Mouse (Mus musculus): ENCODE results near the gene Prr7. TPM values are rescaled to one million over a fixed set of nuclear protein-coding genes. Genes with fewer than 3 reads are reported as not detected.
A peak's percentile ranks its signal among the peaks of the same experiment; 100 is the strongest.

The Prr7 gene
- polyA plus RNA-seq, 1 experiment from 2014 or later, result 6.3 TPM

DNA sequence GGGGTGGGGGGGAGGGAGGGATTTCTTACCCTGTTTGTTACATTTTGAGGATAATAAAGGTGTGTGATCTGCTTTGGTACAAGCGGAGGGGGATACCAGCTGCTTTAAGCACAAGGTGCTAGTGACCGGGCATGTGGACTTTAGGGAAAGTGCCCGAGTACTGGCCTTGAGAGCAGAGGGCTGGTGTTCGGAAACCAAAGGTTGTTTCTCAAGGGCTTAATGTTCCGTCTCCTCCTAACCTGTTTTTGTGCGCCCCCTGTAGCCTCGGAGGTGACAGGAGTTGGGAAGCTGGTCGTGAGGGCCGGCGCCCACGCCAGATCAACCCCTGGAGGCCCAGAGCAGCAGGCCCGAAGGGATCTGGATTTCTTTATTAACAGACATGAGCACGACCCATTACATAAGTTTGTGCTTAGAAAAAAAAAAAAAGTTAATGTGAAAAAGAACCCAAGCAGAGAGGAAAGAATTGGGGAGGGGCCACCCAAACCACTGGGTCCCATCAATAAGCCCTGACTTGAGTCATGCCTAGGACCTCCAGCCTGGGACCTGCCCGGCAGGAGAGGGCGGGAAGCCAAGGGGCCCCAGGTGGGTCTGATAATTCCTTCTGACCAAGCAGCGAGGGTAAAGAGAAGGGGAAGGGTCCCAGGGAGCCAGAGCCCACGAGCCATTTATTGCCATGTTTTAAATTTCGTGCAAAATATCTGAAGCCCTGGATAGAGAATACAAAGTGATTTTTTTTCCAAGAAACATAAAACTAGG is 9.2 kb downstream of the Prr7 start:
- Histone ChIP-seq H3K27ac (peak overlapping the region; percentile 93), H3K9me3 (ENCODE audit: control insufficient read depth, low read length) (no peaks in the 10 kb centered on the region), H3K36me3 (replicated peaks; ENCODE audit: control insufficient read depth, insufficient read depth) (peaks cover 55% of the 10 kb centered on the region), H3K4me2 (replicated peaks) (peak overlapping the region; percentile 98), H3K9ac (peak overlapping the region; percentile 87), H3K4me3 (replicated peaks; ENCODE audit: low read length) (peak overlapping the region; percentile 50), H3K27me3 (ENCODE audit: control insufficient read depth, insufficient read depth, low read length) (no peaks in the 10 kb centered on the region), H3K4me1 (replicated peaks; ENCODE audit: control insufficient read depth, insufficient read depth, low read length) (peaks cover 70% of the 10 kb centered on the region)
- 17% methylated on average over 18 of the region's 18 CpGs for WGBS
- no peak for ATAC-seq (ENCODE audit: low FRiP score)
- DNase-seq (ENCODE audit: low spot score), result no peak

DNA sequence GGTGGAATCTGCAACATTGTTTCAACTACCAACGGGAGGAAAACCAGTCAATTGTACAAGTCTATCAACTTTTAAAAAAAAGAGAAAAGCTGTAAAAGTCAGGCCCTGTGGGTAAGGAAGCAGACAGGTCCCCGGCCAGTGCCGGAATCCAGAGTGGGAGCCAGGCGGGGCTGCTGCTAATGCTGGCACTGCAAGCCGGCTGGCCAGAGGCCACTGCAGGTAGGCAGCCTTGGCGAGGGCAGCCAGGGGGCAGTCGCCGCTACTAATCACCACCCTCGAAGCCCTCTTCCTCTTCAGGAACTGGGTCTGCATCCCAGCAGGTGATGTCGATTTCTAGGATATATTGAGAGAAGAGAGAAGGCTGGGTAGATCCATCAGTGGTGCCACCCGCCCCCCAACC is 9.9 kb downstream of the Prr7 start:
- WGBS, result 44% methylated on average over 11 of the region's 11 CpGs
- Histone ChIP-seq H3K9ac (no peak overlapping the region), H3K27me3 (ENCODE audit: control insufficient read depth, insufficient read depth, low read length) (no peaks in the 10 kb centered on the region), H3K4me3 (replicated peaks; ENCODE audit: low read length) (0 out of 2 replicates have a peak overlapping the region, but pooled peaks have one; percentile 3), H3K4me2 (replicated peaks) (peak overlapping the region; percentile 98; the same call in 1 of the 2 replicates), H3K27ac (peak overlapping the region; percentile 93), H3K4me1 (replicated peaks; ENCODE audit: control insufficient read depth, insufficient read depth, low read length) (peaks cover 63% of the 10 kb centered on the region), H3K9me3 (ENCODE audit: control insufficient read depth, low read length) (no peaks in the 10 kb centered on the region), H3K36me3 (replicated peaks; ENCODE audit: control insufficient read depth, insufficient read depth) (peaks cover 62% of the 10 kb centered on the region)
- DNase-seq (ENCODE audit: low spot score) (no peak), ATAC-seq (ENCODE audit: low FRiP score) (no peak)

DNA sequence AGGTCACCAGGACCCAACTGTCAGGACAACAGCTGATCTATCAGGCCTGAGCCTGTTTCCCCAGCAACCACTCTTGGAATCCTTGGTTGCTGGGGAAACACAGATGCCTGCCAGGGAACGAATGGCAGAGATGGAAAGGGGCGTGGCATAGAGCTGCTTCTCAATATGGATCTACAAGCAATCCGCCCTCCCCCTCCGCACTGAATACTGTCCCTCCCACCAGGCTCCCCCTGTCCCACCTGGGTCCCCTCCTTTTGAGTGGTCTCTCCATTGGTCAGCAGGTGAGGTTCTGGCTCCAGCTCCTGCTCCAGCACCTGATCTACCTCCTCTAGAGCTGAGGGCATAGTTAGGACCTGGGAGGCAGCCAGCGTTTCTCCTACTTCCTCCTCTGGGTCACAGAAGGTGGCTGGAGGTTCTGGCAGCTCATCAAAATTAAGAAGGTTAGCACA is 10.6 kb downstream of the Prr7 start:
- DNase-seq (ENCODE audit: low spot score) (peak; percentile 78), ATAC-seq (ENCODE audit: low FRiP score) (no peak)
- no peak overlapping the region for H3K4me3 ChIP-seq (replicated peaks; ENCODE audit: low read length)
- peak overlapping the region; percentile 93 for H3K27ac ChIP-seq
- H3K9me3 ChIP-seq (ENCODE audit: control insufficient read depth, low read length), result no peaks in the 10 kb centered on the region
- H3K9ac ChIP-seq, result peak overlapping the region; percentile 32; the same call in 1 of the 2 replicates
- peaks cover 56% of the 10 kb centered on the region for H3K4me1 ChIP-seq (replicated peaks; ENCODE audit: control insufficient read depth, insufficient read depth, low read length)
- H3K36me3 ChIP-seq (replicated peaks; ENCODE audit: control insufficient read depth, insufficient read depth), result peaks cover 68% of the 10 kb centered on the region
- WGBS, result 7% methylated on average over 5 of the region's 5 CpGs
- H3K4me2 ChIP-seq (replicated peaks), result peak overlapping the region; percentile 9; the same call in 1 of the 2 replicates
- H3K27me3 ChIP-seq (ENCODE audit: control insufficient read depth, insufficient read depth, low read length), result no peaks in the 10 kb centered on the region

DNA sequence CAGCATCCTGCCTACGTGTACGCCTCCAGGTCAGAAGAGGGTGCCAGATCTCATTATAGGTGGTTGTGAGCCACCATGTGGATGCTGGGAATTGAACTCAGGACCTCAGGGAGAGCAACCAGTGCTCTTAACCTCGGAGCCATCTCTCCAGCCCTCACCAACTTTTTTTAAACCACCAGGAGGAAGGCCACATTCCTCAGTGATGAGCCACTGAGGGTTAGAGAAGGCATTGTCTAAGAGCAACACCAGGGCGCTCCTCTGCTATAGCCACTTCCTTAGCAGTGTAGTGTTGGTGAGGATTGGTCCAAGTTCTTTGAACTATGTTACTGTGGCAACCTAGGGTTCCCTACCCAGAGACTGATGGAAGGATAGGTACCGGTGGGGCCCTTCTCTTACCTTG is 11.7 kb downstream of the Prr7 start:
- ATAC-seq (ENCODE audit: low FRiP score) (no peak), DNase-seq (ENCODE audit: low spot score) (no peak)
- 85% methylated on average over 5 of the region's 5 CpGs for WGBS
- Histone ChIP-seq H3K9me3 (ENCODE audit: control insufficient read depth, low read length) (no peaks in the 10 kb centered on the region), H3K27ac (no peak overlapping the region), H3K9ac (no peak overlapping the region), H3K36me3 (replicated peaks; ENCODE audit: control insufficient read depth, insufficient read depth) (peaks cover 79% of the 10 kb centered on the region), H3K4me3 (replicated peaks; ENCODE audit: low read length) (no peak overlapping the region), H3K4me2 (replicated peaks) (no peak overlapping the region), H3K4me1 (replicated peaks; ENCODE audit: control insufficient read depth, insufficient read depth, low read length) (peaks cover 45% of the 10 kb centered on the region), H3K27me3 (ENCODE audit: control insufficient read depth, insufficient read depth, low read length) (no peaks in the 10 kb centered on the region)

DNA sequence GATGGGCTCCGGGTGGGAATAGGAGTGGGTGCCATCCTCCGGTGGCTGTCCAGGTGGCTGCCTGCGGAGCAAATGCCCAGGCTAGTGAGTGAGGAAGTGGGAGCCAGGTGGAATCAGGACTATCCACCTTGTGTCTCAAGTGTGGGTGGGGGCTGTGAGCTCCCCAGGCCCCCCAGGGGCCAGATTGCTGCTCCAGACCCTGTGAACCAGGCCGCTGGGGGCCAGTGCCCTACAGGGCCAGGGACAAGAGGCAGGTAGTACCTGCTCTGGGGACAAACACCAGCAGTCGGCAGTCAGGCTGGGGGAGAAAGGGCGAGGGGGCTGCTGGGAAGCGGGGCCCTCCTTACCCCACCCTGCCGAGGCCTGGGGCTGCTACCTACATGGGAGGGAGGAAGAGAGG is 12.2 kb downstream of the Prr7 start:
- H3K9me3 ChIP-seq (ENCODE audit: control insufficient read depth, low read length), result no peaks in the 10 kb centered on the region
- no peaks in the 10 kb centered on the region for H3K27me3 ChIP-seq (ENCODE audit: control insufficient read depth, insufficient read depth, low read length)
- no peak overlapping the region for H3K4me2 ChIP-seq (replicated peaks)
- no peak for DNase-seq (ENCODE audit: low spot score)
- peaks cover 41% of the 10 kb centered on the region for H3K4me1 ChIP-seq (replicated peaks; ENCODE audit: control insufficient read depth, insufficient read depth, low read length)
- H3K27ac ChIP-seq, result peak overlapping the region; percentile 26; the same call in 1 of the 2 replicates
- H3K9ac ChIP-seq, result no peak overlapping the region
- WGBS, result 94% methylated on average over 8 of the region's 8 CpGs
- ATAC-seq (ENCODE audit: low FRiP score), result no peak
- H3K36me3 ChIP-seq (replicated peaks; ENCODE audit: control insufficient read depth, insufficient read depth), result peaks cover 84% of the 10 kb centered on the region
- no peak overlapping the region for H3K4me3 ChIP-seq (replicated peaks; ENCODE audit: low read length)

DNA sequence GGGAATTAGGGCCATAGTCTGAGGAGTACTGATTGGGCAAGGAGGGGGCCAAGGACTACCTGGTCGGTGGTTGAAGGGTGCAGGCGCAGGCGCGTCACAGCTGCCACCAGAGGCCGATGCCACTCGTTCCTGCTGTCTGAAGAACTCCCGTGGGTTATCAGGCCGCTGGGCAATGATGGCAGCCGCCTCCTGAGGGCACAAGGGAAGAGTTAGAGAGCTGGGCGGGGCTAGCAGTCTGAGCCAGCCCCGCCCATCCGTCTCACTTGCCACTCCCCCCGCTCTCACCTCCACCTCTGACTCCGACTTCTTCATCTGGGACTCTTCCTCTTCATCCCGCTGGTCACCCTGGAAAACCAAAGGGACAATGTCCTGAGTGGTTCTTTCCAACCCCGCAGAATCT is 13.4 kb downstream of the Prr7 start:
- Histone ChIP-seq H3K9me3 (ENCODE audit: control insufficient read depth, low read length) (no peaks in the 10 kb centered on the region), H3K27me3 (ENCODE audit: control insufficient read depth, insufficient read depth, low read length) (no peaks in the 10 kb centered on the region), H3K4me3 (replicated peaks; ENCODE audit: low read length) (no peak overlapping the region), H3K4me2 (replicated peaks) (no peak overlapping the region), H3K36me3 (replicated peaks; ENCODE audit: control insufficient read depth, insufficient read depth) (peaks cover 97% of the 10 kb centered on the region), H3K4me1 (replicated peaks; ENCODE audit: control insufficient read depth, insufficient read depth, low read length) (peaks cover 36% of the 10 kb centered on the region), H3K9ac (no peak overlapping the region), H3K27ac (no peak overlapping the region)
- 69% methylated on average over 16 of the region's 16 CpGs for WGBS
- ATAC-seq (ENCODE audit: low FRiP score) (no peak), DNase-seq (ENCODE audit: low spot score) (no peak)

DNA sequence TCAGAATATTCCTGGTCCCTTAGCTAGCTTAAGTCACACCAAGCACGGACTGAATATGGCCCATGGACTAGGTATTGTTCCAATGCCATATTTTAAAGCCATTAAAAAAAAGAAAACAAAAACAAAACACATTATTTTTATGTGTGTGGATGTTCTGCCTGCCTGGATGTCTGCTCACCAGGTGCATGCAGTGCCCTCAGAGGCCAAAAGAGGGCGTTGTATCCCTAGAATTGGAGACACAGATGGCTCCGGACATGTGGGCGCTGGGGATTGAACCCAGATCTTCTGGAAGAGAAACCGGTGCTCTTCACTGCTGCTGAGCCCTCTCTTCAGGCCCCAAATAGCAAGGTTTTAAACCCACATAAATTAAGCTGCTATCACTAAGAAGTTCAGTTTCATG is 14.0 kb downstream of the Prr7 start:
- Histone ChIP-seq H3K9ac (no peak overlapping the region), H3K4me2 (replicated peaks) (no peak overlapping the region), H3K4me1 (replicated peaks; ENCODE audit: control insufficient read depth, insufficient read depth, low read length) (peaks cover 37% of the 10 kb centered on the region), H3K4me3 (replicated peaks; ENCODE audit: low read length) (no peak overlapping the region), H3K9me3 (ENCODE audit: control insufficient read depth, low read length) (no peaks in the 10 kb centered on the region), H3K27me3 (ENCODE audit: control insufficient read depth, insufficient read depth, low read length) (no peaks in the 10 kb centered on the region), H3K36me3 (replicated peaks; ENCODE audit: control insufficient read depth, insufficient read depth) (peaks cover 99% of the 10 kb centered on the region), H3K27ac (no peak overlapping the region)
- ATAC-seq (ENCODE audit: low FRiP score) (no peak), DNase-seq (ENCODE audit: low spot score) (no peak)
- WGBS, result 54% methylated on average over 5 of the region's 5 CpGs

DNA sequence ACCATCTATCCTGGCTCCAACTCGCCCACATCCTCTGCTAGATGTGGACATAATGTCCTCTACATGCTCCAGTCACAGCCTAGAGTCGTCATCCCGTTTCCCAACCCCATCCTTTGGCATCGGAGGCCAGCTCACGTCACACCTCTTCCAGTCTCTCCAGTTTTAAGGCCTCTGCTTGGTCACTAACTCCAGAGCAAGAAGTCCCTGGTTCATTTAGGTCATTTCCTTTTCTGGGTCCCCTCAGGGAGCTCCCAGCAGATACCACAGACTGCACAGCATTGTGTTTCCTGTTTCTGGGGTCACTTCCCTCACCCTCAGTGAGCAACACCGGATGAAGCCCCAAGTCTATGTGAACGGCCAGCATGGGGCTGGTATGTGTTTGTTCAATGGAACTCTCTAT is 14.9 kb downstream of the Prr7 start:
- Histone ChIP-seq H3K9ac (no peak overlapping the region), H3K4me2 (replicated peaks) (no peak overlapping the region), H3K36me3 (replicated peaks; ENCODE audit: control insufficient read depth, insufficient read depth) (peaks cover 92% of the 10 kb centered on the region), H3K4me3 (replicated peaks; ENCODE audit: low read length) (no peak overlapping the region), H3K27ac (no peak overlapping the region), H3K9me3 (ENCODE audit: control insufficient read depth, low read length) (no peaks in the 10 kb centered on the region), H3K4me1 (replicated peaks; ENCODE audit: control insufficient read depth, insufficient read depth, low read length) (peaks cover 37% of the 10 kb centered on the region), H3K27me3 (ENCODE audit: control insufficient read depth, insufficient read depth, low read length) (no peaks in the 10 kb centered on the region)
- ATAC-seq (ENCODE audit: low FRiP score) (no peak), DNase-seq (ENCODE audit: low spot score) (no peak)
- whole genome bisulfite sequencing, result 87% methylated on average over 7 of the region's 7 CpGs

DNA sequence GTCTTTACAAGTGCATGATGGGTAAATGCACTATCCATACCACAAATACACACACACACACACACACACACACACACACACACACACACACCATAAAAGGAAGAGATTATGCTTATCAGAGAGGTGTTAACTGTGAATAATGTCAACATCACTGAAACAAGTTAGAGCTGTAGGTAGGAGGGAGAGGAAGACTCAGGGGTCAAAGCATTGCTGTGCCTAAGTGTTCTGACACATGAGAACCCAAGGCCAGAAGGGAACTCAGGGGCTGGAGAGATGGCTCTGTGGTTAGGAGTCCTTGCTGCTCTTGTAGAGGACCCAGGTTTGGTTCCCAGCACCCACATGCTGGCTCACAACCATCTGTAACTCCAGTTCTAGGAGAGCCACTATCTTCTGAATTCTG is 15.9 kb downstream of the Prr7 start:
- Histone ChIP-seq H3K27me3 (ENCODE audit: control insufficient read depth, insufficient read depth, low read length) (no peaks in the 10 kb centered on the region), H3K27ac (no peak overlapping the region), H3K36me3 (replicated peaks; ENCODE audit: control insufficient read depth, insufficient read depth) (peaks cover 82% of the 10 kb centered on the region), H3K4me3 (replicated peaks; ENCODE audit: low read length) (no peak overlapping the region), H3K4me2 (replicated peaks) (no peak overlapping the region), H3K9ac (no peak overlapping the region), H3K9me3 (ENCODE audit: control insufficient read depth, low read length) (no peaks in the 10 kb centered on the region), H3K4me1 (replicated peaks; ENCODE audit: control insufficient read depth, insufficient read depth, low read length) (peaks cover 36% of the 10 kb centered on the region)
- DNase-seq (ENCODE audit: low spot score), result no peak
- ATAC-seq (ENCODE audit: low FRiP score), result no peak
